8 mouse cellular contexts compared by ENCODE assay signal in genomic region chr14:26491150-26491549, GRCm38 (mm10). TPM values are rescaled to one million over a fixed set of nuclear protein-coding genes. Genes with fewer than 3 reads are reported as not detected.
A peak's percentile ranks its signal among the peaks of the same experiment; 100 is the strongest.
DNase-seq lines count a peak whose midpoint lies in the region; ATAC-seq and TF ChIP-seq lines count a peak whose summit lies in the region.

No protein-coding gene starts in this region.

- H3K79me2 ChIP-seq in C2C12 (ENCODE audit: control insufficient read depth, insufficient read depth), result peaks cover 85% of the 10 kb centered on the region

- no peak overlapping the region for H3K9ac ChIP-seq in kidney, embryonic 16.5 days (replicated peaks; ENCODE audit: low read length)
- no peak overlapping the region for H3K9ac ChIP-seq in liver, embryonic 12.5 days

- no peak overlapping the region for H3ac ChIP-seq in C2C12 (ENCODE audit: control insufficient read depth, insufficient read length, low read depth)

- H3K4me3 ChIP-seq in C2C12 (ENCODE audit: insufficient read depth, poor library complexity, severe bottlenecking), result no peak overlapping the region
- no peak overlapping the region for H3K4me3 ChIP-seq in kidney, embryonic 16.5 days (ENCODE audit: low read length)
- H3K4me3 ChIP-seq in liver, embryonic 12.5 days, result no peak overlapping the region

- no peaks in the 10 kb centered on the region for H3K27me3 ChIP-seq in C2C12 (ENCODE audit: control insufficient read depth, insufficient read depth, insufficient read length)
- H3K27me3 ChIP-seq in kidney, embryonic 16.5 days (ENCODE audit: insufficient read depth, low read length), result no peaks in the 10 kb centered on the region
- H3K27me3 ChIP-seq in liver, embryonic 12.5 days (replicated peaks), result no peaks in the 10 kb centered on the region

- no peaks in the 10 kb centered on the region for H3K36me3 ChIP-seq in C2C12 (ENCODE audit: control insufficient read depth, insufficient read depth)
- H3K36me3 ChIP-seq in kidney, embryonic 16.5 days (ENCODE audit: insufficient read depth, low read length), result no peaks in the 10 kb centered on the region
- no peaks in the 10 kb centered on the region for H3K36me3 ChIP-seq in liver, embryonic 12.5 days

- TF ChIP-seq CTCF in C2C12 (IDR thresholded peaks at IDR 0.05; ENCODE audit: control insufficient read depth, insufficient read depth, insufficient read length), result peak; percentile 57

- peak; percentile 71; the same call in 1 of the 2 replicates for ATAC-seq in kidney, embryonic 16.5 days (ENCODE audit: low FRiP score, low TSS enrichment)
- ATAC-seq in liver, embryonic 12.5 days, result peak; percentile 62; the same call in 1 of the 2 replicates

- peaks cover 4% of the 10 kb centered on the region; the same call in 1 of the 2 replicates for H3K4me1 ChIP-seq in kidney, embryonic 16.5 days (ENCODE audit: insufficient read depth, low read length)
- H3K4me1 ChIP-seq in liver, embryonic 12.5 days, result peaks cover 11% of the 10 kb centered on the region; the same call in 1 of the 2 replicates

- no peak overlapping the region for H3K27ac ChIP-seq in kidney, embryonic 16.5 days (ENCODE audit: low read length)
- H3K27ac ChIP-seq in liver, embryonic 12.5 days, result no peak overlapping the region

- no peak overlapping the region for H3K4me2 ChIP-seq in kidney, embryonic 16.5 days (replicated peaks; ENCODE audit: low read depth, low read length)
- no peak overlapping the region for H3K4me2 ChIP-seq in liver, embryonic 12.5 days

- whole genome bisulfite sequencing in kidney, embryonic 16.5 days, result 20% methylated on average over 2 of the region's 2 CpGs
- WGBS in liver, embryonic 12.5 days (ENCODE audit: insufficient replicate concordance), result 24% methylated on average over 2 of the region's 2 CpGs

- H3K79me3 ChIP-seq in C2C12 (ENCODE audit: low read depth), result peaks cover 37% of the 10 kb centered on the region

- intact Hi-C loops in gastrocnemius, postnatal 36 days (cut with DNase I), result loop anchor here (5.0 kb wide), 4 partner anchors 41 to 146 kb away; partner anchors contain the start of genes Arf4 and Slmap

- no peaks in the 10 kb centered on the region for H3K9me3 ChIP-seq in kidney, embryonic 16.5 days (ENCODE audit: low read length)
- no peaks in the 10 kb centered on the region for H3K9me3 ChIP-seq in liver, embryonic 12.5 days (replicated peaks)

- DNase-seq in WW6 (ENCODE audit: low read depth, low spot score), result peak; percentile 31
- peak; percentile 71 to 84 for DNase-seq in cerebellum, postnatal 25 days
- peak; percentile 45 to 61 for DNase-seq in gastrocnemius, postnatal 36 days
- DNase-seq in ovary, adult 18-20 months (ENCODE audit: low spot score), result peak; percentile 10
- peak; percentile 19 to 31 for DNase-seq in thymus, adult 18-20 months

TF ChIP-seq in C2C12, 6 proteins besides CTCF, POLR2A, EP300 and RAD21:
- TF ChIP-seq MYOG (IDR thresholded peaks at IDR 0.05; ENCODE audit: control insufficient read depth, extremely low read depth, insufficient read length), result no peak
- no peak for TF ChIP-seq USF1 (IDR thresholded peaks at IDR 0.05; ENCODE audit: low read depth)
- no peak for TF ChIP-seq CEBPB (IDR thresholded peaks at IDR 0.05; ENCODE audit: low read depth)
- TF ChIP-seq MAX (IDR thresholded peaks at IDR 0.05), result no peak
- TF ChIP-seq MYOD1 (IDR thresholded peaks at IDR 0.05; ENCODE audit: control insufficient read depth, insufficient read length, low read depth), result no peak
- TF ChIP-seq FOSL1 (IDR thresholded peaks at IDR 0.05; ENCODE audit: insufficient read depth, low read length, poor library complexity, severe bottlenecking), result no peak

RNA-seq across cellular contexts. Expression of gene Slmap, which starts 43.6 kb away (rescaled TPM):
- polyA plus RNA-seq in C2C12 (2012; fragmentation: generic; extraction: Trizol), result 10.8 TPM
- total RNA-seq in gastrocnemius, postnatal 36 days (2021), result 10 to 100 TPM; 73.2 to 87.8 TPM
- 18.0 and 18.4 TPM in 2 replicates for polyA plus RNA-seq in kidney, embryonic 16.5 days (2015; fragmentation: Nextera tagmentation; extraction: Ambion mirVana)
- polyA plus RNA-seq in liver, embryonic 12.5 days (2016; fragmentation: Nextera tagmentation; extraction: Ambion mirVana), result 20.2 and 20.6 TPM in 2 replicates

Comparison
In these comparisons a context has a peak if more than half of its experiments do, and no peak if none do; other contexts are left out.
1. DNase-seq: peak in every context shown above with its lines; median percentile 78 in cerebellum, postnatal 25 days; 53 in gastrocnemius, postnatal 36 days; 31 in WW6; 25 in thymus, adult 18-20 months; 10 in ovary, adult 18-20 months.